Mouse (Mus musculus) urinary bladder, postnatal 10 days (tissue): ENCODE measurements around the gene Erc2.

Experiments used
- DNase-seq: peaks from one replicate; pipeline ENCODE4 v3.0.0; 2022; ENCODE audit warnings: low spot score

The Erc2 gene

DNA sequence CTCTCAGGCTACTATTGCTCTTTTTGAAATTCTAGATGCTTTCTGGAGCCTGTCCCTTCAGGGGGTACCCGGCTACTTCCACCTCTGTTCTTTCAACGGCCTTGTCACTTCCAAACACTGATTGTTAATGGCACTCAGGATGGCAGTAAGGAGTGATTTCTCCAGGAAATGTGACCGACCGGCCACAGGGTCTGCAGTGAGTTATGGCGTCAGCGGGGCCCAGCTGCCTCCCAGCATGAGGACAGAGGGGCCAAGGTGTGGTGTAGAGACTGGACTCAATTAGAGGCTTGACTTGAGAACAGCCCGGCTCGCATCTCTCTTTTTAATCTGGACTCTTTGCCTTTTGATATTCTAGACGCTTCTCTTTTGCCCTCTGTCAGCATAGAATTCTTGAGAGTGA is 829.5 kb downstream of the Erc2 start:
- DNase-seq = no peak

DNA sequence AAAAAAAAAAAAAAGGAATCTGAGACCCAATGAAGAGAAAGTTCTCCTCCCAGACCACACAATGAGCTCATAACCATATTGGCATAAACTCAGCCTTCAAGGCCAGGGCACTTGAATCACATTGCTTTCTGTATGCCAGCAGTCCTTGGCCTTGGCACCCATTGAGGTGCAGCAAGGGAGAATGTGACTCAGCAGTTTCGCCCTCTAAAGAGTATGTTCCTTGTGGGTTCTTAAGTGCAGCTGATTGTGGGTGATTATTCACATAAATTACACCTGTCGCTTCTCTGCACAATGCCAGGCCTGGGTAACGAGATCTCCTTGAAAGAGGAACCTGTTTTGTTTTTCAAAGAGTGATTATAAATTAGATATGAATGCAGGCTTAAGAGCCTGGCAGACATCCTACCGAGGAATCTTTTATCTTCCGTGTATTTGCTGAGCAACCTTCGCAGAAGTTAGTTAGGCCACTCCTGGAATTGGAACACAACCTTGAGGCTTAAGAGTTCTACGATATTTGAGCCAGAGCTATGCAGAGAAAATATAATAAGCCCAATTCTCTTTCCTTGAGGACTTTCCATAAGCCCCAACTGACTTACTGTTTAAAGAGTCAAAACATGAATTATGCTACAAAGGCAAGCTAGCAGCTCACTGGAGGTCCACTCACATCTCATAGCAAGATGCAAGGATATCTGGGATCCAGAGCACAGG is 834.3 kb downstream of the Erc2 start:
- DNase-seq = no peak

DNA sequence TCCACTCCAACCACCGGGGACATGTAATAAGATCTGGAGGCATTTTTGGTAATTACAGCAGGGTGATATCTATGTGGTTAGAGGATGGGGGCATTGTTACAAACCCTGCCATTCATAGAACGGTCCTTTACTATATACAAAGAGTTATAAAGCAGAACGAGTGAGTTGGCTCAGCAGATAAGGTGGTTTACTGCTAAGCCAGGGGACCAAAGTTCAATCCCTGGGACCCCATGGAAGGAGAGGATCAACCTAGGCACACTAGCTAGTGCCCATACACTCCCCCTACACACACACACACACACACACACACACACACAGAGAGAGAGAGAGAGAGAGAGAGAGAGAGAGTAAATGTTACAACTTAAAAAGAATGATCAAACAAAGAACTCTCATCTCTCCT is 835.2 kb downstream of the Erc2 start:
- DNase-seq = no peak

DNA sequence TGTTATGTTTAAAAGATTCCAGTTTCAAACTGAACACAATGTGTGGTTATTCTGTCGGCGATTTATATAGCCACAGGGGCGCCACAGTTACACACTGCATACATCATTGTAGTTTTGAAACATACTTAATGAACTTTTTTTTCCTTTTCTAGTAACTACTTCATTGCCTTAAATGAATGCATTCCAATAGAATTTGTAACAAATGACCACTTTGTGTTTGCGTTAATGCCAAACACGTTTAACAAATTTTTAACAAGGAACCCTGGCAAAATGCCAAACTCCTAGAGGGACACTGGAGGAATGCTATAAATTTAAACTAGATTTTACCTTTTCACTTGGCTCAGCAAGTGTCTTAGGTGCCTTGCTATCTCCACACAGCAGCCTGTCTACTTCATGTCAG is 845.7 kb downstream of the Erc2 start:
- no peak for DNase-seq

DNA sequence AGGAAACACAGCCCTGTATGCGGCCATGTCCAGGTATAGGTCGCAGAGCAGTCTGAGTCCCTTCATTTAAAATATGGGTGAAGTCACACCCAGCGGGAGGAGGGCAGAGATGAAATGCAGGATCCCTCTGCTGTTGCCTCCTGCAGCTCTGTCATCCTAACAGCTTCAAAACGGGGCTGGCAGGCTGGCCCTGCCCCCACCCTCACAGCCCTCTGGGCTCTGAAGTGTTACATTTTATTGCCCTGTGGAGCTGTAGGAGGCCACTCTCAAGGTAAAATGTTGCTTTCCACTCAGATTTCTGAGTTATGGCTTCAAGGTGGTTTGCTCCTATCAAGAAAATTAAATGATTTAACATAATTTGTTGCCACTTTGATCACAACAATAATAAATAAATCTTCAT is 847.5 kb downstream of the Erc2 start:
- DNase-seq = no peak

DNA sequence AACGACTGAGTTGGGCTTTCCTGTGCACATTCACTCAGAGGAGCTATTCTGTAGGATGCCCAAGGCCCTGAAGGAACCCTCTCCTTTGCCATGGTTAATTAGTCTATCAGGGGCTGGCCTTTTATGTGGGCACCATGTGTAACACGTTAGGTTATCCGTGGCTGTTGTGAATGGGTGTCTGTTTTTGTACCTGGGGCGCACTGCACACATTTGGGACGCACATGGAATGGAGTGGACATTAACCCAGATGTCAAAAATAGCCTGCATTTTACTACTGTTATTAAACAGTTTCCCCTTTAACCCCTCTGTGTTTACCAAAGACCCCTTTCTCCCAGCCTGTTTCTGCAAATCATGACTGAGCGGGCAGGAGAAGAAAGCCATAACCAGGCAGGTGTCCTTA is 848.0 kb downstream of the Erc2 start:
- DNase-seq = no peak

DNA sequence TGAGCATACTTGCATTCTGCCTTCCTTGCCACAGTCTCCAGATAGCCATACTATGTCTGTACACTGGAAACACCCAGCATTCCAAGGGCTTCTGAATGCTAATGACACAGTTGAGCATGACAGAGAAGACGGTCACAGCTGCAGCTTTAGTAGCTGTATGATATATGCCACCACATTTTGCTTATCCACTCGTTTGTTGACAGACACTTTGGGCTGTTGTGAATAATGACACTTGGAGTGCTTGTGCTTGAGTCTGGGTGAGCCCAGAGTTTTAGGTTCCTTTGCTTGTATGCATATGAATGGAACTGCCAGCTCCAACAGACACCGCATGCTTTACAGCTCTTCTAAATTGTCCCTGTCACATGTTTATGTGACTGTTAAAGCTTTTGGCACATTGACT is 852.8 kb downstream of the Erc2 start:
- DNase-seq = no peak

DNA sequence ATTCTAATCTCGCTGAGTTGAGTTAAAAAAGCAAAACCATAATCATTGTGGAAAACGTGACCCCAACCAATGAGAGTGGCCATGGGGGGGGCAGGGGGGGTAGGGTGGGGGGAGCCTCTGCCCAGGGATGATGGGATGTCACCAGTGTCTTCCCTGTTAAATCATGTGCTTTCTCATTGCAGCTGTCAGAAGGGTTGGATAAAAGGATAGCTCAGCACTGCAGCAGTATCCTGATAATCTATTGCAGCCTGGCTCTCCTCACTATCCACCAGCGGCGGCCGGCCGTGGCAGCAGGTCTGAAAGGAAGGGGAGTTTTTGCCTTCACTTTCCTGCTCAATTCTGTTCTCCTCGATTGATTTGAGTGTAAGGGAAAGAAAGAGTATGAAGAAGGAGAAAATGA is 853.2 kb downstream of the Erc2 start:
- DNase-seq = no peak

DNA sequence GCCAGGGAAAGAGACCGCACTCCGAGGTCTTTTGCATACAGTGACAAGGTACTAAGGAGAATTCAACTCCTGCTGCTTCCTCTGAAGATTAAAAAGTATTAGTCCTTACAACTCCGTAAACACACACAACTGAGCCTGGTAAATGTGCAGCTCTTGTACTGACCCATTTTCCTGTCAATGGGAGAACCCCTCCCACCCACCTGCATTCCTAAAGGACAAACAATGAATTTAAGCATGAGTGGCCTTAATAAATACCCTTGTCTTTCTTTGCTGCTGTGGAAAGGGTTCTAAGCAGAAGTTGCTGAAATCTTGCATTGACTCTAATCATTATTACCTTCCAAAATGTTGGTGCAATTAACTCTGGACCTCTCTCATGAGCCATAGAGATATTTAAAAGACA is 854.5 kb downstream of the Erc2 start:
- no peak for DNase-seq

DNA sequence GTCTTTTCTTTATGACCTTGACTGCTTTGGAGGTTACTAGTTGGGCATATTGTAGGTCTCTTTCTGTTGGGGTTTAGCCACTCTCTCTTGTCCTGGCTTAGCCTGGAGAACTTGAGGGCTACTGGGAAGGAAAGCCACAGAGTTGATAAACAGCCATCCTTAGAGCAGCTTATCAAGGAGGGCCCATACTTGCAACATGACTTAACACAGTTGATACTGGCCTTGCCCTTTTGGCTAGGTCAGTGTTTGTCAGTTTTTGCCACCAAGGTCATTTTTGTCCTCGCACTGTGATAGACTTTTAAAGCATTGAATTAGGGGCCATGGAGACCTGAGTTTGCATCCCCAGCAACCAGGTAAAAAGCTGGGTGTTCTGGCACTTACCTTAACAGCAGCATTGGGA is 858.6 kb downstream of the Erc2 start:
- no peak for DNase-seq

DNA sequence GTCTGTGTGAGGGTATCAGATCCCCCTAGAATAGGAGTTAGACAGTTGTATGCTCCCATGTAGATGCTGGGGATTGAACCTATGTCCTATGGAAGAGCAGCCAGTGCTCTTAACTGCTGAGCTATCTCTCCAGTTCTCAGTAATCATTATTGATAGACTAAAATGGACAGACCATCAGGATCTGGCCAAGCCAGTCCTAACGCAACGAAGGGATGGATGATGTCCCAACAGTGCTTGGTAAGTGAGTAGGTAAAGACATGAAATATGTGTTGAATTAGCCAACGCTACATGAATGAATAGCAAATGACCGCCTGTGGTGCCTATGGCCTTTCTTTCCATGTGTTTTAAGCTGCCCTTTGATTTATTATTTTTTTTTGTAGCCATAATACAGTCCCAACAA is 871.6 kb downstream of the Erc2 start:
- DNase-seq = no peak

DNA sequence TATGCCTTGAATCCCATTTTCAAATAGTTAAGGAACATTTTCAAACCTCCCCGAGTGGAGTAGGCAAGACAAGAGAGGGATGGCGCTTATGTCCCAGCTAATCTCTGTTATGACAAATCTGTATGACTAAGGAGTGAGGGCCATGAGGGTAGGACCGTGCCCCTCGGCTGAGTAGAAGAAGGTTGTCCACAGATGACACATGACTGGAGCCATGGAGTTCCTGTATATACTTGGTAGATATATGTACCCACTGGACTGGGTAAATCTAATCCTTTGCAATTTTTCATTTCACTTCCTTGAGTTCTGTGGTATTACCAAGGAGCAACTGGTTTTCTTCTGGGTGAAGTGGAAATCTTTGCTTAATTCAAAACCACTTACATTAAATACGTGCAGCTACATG is 872.0 kb downstream of the Erc2 start:
- DNase-seq = no peak

DNA sequence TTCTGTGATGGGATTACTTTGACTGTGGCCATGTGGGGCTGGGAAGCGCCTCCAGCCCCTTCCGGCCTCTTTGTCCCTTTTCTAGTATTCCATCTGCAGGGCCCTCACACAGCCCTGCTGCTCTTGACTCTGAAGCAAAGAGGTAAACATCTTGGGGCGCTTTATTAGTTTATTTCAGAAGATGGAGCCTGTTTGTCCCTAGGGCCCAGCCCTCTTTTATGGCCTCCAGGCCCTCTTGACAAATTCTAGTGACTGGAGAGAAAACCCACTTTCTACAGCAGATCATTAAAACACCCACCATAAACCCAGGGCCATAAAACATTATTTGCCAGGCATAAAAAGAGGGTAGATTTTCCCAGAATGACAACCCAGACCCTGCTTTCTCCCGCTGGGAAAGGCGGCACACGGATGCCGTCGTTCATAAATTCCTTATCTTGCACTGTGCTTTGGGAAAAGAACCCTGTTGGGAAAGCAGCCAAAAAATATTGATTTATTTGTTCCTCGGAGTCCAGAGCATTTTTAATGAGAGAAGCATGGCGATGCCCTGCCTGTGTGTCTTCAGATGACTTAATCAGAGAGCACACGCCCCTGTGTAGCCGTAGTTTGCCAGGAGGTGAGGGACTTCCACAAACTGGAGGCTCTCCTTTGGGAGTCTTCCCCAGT is 879.1 kb downstream of the Erc2 start:
- DNase-seq = no peak

DNA sequence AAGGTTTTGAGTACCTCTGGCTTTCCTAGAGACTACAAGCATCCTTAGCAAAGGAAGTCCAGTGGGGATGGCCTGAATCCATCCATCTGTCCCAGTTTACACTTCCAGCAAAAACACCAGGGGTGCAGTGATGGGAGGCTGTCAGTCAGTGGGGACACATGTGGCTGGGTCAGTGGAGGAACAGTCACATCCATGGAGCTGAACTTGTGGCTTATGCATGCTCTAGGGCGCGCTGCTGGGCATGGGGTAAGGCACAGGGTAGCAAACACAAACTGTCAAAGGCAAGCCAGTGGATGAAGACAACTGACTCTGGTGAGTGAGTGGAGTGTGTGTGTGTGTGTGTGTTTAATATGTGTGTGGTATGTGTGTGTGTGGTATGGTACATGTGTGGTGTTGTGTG is 881.0 kb downstream of the Erc2 start:
- no peak for DNase-seq

DNA sequence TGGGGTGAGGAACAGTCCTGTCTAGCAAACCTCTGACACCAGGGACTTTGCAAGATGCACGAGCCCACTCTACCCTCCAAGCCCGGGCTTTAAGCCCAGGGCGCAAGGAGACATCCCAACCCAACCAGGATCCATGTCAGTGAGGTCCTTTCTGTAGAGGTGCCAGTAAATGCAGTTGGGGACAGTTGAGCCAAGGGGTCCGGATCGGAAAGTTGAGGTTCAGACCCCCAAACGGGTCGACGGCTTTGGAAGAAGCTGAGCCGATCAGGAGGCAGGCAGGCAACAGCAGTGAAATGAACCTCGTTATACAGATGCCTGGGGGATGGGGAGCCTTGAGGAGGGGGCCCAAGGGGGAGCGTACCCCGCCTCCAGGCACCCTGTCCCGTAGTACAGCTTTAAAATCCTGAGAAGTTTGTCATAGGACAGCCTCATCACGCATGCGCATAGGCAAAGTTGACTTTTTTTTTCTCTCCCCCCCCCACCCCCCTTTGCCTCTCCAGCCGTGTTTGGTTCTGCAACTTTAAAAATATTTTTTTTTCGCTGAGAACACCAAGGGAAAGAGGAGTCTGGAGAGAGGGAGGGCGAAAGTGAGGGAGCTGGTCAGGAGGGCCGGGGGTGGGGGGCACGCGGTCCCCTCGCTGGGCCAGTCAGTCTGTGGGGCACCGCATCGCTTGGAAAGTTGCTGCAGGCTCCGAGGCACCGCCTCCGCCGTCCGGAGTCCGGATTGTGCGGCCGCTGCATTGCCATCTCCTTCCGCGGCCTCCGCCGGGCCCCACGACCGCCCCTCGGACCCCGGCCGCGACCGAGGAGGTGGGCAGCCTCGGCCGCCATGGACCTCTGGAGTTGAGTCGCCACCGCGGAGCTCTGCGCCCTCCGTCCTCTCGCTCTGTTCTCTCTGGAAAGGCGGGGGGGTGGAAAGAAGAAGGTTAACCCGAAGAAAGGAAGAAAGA is 882.1 kb downstream of the Erc2 start, which contains the start of gene Wnt5a:
Gene Wnt5a, plus strand, starts transcription at position 650 of the 950 bp plus-strand sequence.
- no peak for DNase-seq

DNA sequence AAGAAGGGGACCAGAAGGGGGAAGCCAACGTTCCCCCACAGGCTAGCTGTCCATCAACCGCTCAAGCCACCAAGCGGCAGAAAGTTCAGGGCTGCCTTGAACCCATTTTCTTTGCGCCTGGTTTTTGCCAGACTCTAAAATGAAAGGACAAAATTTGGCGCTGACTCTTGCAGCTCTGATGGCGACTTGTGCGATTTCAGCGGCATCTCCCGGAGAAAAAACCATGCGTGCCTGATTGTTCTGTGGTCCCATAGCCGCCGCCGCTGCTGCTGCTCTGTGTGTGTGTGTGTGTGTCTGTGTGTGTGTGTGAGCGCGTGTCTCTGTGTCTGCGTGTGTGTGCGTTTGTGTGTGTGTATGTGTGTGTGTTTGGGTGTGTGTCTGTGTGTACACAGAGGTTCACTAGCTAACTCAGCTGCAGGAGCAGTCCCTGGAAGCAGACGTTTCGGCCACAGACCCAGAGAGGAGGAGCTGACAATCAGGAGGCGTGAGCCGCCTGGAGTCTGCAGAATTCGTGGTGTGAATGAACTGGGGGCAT is 882.9 kb downstream of the Erc2 start:
- DNase-seq = no peak

DNA sequence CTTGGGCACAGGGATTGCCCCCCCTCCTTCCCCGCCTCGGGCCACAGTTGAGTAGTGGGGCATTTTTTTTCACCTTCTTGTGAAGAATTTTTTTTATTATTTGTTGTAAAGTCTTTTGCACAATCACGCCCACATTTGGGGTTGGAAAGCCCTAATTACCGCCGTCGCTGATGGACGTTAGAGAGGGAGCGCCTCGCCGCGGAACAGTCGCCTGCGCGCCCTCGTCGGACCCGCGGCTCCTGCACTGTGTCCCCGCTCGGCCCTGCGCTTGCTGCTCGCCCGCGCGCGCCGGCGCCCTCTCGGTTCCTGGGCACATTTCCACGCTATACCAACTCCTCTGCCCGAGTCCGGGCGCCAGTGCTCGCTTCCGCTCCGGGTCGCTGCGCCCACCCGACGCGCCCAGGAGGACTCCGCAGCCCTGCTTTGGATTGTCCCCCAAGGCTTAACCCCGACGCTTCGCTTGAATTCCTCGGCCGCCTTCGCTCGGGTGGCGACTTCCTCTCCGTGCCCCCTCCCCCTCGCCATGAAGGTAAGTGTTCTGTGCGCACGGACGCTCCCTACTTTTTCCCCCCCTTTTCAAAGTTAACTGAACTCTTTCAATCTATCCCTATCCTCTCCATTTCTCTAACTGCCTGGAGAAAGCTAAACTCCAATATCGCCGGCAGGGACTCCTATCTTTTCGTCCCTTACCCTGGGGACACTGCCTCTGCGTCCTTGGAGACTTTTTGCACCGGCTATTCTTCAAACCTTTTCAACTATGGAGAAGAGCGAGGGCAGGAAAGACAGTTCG is 883.6 kb downstream of the Erc2 start:
- no peak for DNase-seq

DNA sequence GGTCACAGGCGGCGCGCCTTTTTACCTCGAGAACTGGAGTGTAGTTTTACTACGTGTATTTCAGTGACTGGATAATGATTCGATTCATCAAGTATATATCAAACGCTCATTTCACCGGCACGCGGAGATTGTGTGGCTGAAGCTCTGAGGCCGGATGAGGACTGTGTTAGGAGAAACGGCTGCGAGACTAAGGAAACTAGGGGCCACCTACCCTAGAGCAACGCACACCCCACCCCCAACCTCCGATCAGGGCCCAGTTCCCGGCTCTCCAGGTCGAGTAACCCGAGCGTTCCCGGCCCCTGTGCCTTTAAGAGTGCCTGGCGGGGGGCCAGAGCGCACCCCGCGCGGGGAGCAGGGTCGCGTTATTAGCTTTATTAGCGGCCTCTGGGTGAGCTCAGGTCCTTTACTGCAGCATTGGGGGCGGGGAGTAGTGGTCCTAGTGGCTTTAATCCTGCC is 884.2 kb downstream of the Erc2 start:
- no peak for DNase-seq

DNA sequence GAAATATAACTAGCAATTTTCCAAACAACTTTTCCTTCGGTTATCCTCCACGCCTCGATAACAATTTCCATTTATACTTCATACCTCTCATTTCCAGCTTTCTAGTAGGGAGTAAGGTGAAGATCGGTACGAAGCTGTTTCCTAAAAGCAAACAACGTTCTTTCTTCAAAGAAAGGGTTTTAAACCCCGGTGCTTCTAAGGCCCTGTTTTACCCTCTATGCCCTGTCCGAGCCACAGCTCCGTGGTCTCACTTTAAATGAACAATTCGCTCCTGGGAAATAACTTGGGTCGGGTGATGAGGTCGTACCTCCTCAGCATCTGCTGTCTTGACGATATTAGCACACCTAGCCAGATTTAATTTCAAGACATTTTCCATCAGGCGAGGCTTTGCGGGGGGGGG is 884.8 kb downstream of the Erc2 start:
- no peak for DNase-seq

DNA sequence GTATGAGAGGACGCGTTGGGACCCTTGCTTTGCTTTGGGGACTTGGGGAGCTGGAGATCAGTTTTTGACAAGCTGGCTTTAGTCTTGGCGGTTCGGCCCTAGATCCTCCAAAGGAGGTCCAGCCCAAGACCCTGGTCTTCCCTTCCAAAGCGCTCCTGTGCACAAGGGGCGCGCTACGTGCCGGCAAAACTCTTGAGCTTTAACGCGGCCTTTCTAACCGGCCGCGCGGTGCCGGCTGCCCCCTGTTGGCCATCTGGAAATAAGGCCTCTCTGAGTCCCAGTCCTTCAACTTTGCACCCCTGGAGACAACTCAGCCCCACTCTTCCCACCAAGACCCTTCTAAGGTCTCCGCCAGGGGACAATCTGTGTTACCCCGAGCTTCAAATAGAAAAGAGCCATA is 885.2 kb downstream of the Erc2 start:
- DNase-seq = no peak
